Mouse (Mus musculus): ENCODE results near the gene Ccm2.

GRCm38 (mm10) chr11:6566496-6566895 is 19.8 kb downstream of the Ccm2 start:
- TF ChIP-seq CTCF (IDR thresholded peaks at IDR 0.05; ENCODE audit: insufficient read depth, low read length) (no peak), POLR2A (IDR thresholded peaks at IDR 0.05; ENCODE audit: borderline replicate concordance, extremely low read depth, low read depth, low read length) (no peak)

Data from lung, adult 2 months (tissue).